Mouse (Mus musculus) cortical plate, adult 2 months (tissue): ENCODE measurements around the gene Pou5f1. TPM values are rescaled to one million over a fixed set of nuclear protein-coding genes. Genes with fewer than 3 reads are reported as not detected.

Source experiments
- H3K27ac ChIP-seq: fragments of 200-500 bp; 2 replicates; pipeline ENCODE4 v1.5.1; 2012; ENCODE audit warnings: low read length, control low read depth, inconsistent platforms; ENCODE audit not compliant: insufficient read depth
- H3K4me1 ChIP-seq: fragments of 200-500 bp; 2 replicates; pipeline ENCODE4 v1.6.1; 2011; ENCODE audit warnings: low read length; ENCODE audit not compliant: control insufficient read depth, insufficient read depth
- H3K4me3 ChIP-seq: fragments of 200-500 bp; 2 replicates; pipeline ENCODE4 v1.5.1; 2011; ENCODE audit warnings: mild to moderate bottlenecking, low read length, control low read depth; ENCODE audit not compliant: insufficient read depth
- CTCF ChIP-seq: fragments of 200-500 bp; IDR thresholded peaks from 2 replicates; pipeline ENCODE4 v1.5.1; 2011; ENCODE audit warnings: mild to moderate bottlenecking, control low read depth, low read length; ENCODE audit not compliant: insufficient read depth; ENCODE audit errors: extremely low read depth
- POLR2A ChIP-seq: fragments of 200-500 bp; IDR thresholded peaks from 2 replicates; pipeline ENCODE4 v1.6.1; 2011; ENCODE audit warnings: mild to moderate bottlenecking, low read length, control low read depth; ENCODE audit not compliant: insufficient read depth; ENCODE audit errors: extremely low read depth
- polyA plus RNA-seq: library from polyadenylated mRNA; depleted of rRNA; stranded (reverse); fragments of >200 nt; gene quantifications from 2 replicates; pipeline ENCODE4 v1.2.3, GENCODE M21; 2012

Gene Pou5f1
- polyA plus RNA-seq, 1 experiment: not detected

DNA sequence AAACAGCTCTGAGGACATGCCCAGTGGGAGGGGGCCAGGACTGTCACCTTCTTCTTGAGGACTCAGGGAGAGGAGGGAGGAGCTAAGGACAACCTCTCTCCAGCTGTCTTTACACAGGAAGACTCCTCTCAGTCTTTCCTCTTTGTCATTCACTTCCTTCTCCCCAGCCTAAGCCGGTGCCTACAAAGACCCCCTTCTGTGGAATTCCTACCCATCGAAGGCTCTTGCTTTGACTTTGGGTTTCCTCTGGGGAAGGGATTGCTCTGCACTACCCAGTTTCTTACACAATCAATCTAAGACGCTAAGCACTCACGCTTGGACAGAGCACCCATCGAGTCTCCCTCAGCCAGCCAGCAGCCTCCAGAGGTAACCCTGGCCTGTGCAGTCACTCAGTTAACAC lies 42.8 kb downstream of the Pou5f1 start:
- Histone ChIP-seq H3K4me1 (peaks cover 4% of the 10 kb centered on the region; the same call in 1 of the 2 replicates), H3K4me3 (no peak overlapping the region), H3K27ac (no peak overlapping the region)
- TF ChIP-seq CTCF (no peak), POLR2A (no peak)

DNA sequence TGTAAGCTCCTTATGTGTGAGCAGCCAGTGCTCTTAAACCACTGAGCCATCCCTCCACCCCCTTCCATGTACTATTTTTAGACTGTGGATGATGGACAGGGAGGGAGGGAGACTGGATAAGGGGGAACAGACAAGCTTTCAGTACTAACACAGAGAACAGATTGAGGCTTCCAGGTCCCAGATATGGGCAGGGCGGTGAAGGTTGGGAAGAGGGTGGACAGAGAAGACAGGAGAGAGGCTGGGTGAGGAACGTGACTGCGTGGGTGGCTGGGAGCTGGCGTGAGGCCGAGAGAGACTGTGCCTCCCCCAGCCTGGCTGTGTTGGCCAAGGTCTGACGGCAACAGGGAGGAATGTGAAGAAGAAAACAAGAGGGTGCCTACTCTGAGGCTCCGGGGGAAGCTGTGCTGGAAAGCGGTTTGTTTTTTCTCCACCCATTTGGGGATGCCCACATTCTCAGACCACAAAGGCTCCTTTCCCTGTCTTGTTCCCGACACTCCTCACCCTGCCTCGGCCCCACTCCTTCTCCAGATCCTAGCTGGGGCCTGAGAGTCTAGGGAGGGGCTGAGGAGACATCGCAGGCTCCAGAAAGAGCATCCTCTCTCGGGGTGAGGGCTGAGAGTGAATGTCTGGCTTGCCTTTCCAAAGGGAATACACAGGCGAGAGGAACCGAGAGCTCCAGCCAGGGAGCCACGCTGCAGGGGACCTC lies 43.8 kb downstream of the Pou5f1 start:
- H3K4me3 ChIP-seq: no peak overlapping the region

DNA sequence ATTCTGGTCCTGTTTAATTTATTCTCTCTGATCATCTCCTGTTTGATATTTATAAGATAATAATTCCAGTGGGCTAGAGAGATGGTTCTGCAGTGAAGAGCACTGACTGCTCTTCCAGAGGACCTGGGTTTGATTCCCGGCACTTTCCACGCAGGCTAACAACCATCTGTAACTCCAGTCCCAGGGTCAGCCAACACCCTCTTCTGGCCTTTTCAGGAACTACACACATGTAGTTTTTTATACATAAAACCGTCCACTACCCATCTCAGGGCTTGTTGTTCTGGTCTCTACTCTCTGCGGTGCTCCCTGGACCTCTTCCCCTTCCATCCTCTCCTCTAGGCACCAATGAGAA lies 44.3 kb downstream of the Pou5f1 start:
- Histone ChIP-seq H3K4me3 (no peak overlapping the region), H3K27ac (no peak overlapping the region), H3K4me1 (peaks cover 2% of the 10 kb centered on the region; the same call in 1 of the 2 replicates)
- TF ChIP-seq POLR2A (no peak), CTCF (no peak)

More for the DNA sequence above, 43.8 kb downstream of the Pou5f1 start:
- peaks cover 2% of the 10 kb centered on the region; the same call in 1 of the 2 replicates for H3K4me1 ChIP-seq
- TF ChIP-seq CTCF (no peak), POLR2A (peak; percentile 30; the same call in 1 of the 2 replicates)
- H3K27ac ChIP-seq: peak overlapping the region; percentile 51; the same call in 1 of the 2 replicates

DNA sequence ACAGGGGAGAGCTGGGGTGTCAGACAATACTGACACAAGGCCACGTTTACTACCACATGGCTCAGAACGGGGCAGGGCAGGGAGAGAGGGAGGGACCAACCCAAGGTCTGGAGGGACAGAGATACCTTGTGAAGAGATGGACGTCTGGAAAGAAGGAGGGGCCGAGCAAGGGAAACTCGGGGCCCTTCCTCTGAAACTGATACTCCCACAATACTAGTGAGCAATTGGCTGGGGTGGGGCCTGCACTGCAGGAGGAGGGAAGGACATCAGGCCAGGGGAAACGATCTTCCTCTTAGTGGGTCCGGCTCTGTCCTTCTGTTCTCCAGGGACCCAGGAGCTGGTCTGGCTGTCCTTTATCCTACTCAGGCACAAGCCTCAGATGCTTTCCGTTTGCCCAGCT lies 45.1 kb downstream of the Pou5f1 start:
- Histone ChIP-seq H3K4me3 (no peak overlapping the region), H3K4me1 (peaks cover 2% of the 10 kb centered on the region; the same call in 1 of the 2 replicates), H3K27ac (no peak overlapping the region)
- TF ChIP-seq CTCF (no peak), POLR2A (no peak)

DNA sequence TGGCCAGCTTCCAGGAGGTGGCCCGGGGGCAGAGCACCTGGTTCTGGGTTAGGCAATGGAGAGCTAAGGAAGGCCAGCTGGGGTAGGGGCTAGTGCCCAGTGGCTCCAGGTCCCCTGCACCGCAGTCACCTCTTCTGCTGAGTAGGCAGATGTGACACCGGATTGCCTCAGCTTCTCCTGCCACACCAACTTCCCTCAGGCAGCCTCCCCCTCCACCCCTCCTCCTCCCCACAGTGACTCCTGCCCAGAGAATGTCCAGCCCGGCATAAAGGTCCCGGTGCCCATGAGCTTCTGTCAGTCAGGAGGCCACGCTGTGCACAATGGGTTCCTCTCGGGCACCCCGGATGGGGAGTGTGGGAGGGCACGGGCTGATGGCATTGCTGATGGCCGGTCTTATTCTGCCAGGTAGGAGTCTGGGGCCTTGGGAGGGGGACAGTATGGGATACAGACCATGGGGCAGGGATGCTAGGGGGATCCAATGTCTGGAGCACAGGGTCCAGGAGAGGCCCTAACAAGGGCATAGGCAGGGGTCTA lies 46.1 kb downstream of the Pou5f1 start, which contains the start of gene Cdsn:
Gene Cdsn (plus strand): TSS at position 248 of the 534 bp plus-strand sequence.
- H3K27ac ChIP-seq: no peak within 1 kb of the TSS
- peaks cover 2% of the 10 kb centered on the region; the same call in 1 of the 2 replicates for H3K4me1 ChIP-seq
- no peak within 1 kb of the TSS for H3K4me3 ChIP-seq
- no peak for TF ChIP-seq CTCF
- TF ChIP-seq POLR2A: no peak

DNA sequence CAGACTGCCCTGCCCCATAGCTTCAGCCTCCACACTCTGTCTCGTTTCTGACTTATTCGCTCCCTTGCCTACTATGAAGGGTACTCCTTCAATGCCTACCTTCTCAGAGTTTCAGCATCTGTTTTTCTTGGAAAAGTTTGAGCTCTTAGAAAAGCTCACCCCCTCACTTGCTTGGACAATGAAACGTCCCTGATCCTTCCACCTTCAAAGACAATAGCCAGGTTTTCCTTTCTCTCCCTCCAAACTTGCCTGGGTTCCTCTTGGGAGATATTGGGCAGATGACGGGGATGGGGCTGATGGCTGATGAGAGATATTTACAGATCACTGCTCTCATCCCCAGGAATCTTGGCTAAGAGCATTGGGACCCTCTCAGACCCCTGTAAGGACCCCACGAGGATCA lies 48.5 kb downstream of the Pou5f1 start:
- no peak overlapping the region for H3K27ac ChIP-seq
- TF ChIP-seq CTCF (no peak), POLR2A (no peak)
- peaks cover 2% of the 10 kb centered on the region; the same call in 1 of the 2 replicates for H3K4me1 ChIP-seq
- no peak overlapping the region for H3K4me3 ChIP-seq

DNA sequence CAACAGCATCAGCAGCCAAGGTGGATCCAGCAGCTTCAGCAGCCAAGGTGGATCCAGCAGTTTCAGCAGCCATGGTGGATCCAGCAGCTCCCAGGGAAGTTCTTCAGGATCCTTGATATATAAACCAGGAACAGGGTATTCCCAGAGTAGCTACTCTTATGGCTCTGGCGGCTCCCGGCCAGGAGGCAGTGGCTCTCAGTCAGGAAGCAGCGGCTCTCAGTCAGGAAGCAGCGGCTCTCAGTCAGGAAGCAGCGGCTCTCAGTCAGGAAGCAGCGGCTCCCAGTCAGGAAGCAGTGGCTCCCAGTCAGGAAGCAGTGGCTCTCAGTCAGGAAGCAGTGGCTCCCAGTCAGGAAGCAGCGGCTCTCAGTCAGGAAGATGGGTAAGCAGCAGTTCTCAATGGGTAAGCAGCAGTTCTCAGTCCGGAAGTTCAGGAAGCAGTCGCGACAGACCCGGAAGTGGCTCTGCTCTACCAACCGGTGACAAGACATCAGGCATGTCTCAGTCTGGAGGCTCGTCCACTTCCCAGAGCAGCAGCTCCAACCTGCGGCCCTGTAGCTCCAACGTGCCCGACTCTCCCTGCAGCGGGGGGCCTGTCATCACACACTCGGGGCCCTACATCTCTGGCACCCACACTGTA lies 49.1 kb downstream of the Pou5f1 start:
- H3K4me1 ChIP-seq: peaks cover under 1% of the 10 kb centered on the region; the same call in 1 of the 2 replicates
- TF ChIP-seq CTCF (no peak), POLR2A (no peak)
- H3K27ac ChIP-seq: no peak overlapping the region
- H3K4me3 ChIP-seq: no peak overlapping the region

DNA sequence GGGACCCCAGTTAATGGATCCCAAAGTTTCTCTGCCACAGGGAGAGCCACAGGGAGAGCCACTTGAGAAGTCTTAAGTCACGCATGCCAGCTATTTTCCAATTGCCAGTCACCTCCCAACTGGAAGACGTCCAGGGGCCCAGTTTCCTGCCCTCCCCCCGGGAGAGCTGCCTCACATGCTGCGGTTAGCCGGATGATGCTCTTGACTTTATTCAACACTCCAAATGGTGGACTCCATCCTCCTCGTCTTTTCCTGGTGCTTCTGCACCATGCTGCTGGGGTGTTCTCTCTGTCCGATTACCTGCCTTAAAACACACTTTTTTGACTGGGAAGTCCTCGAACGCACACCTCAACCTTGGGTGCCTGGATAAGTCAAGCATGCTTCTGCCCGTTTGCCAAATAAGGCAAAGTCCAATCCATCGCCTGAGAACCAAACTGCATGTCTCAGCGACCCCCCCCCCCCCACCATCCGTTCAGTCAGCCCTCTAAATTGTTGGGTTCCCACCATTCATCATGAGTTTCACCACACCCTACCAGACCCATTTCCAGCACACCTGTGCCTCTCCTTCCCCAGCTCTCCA lies 50.5 kb downstream of the Pou5f1 start:
- no peak for TF ChIP-seq POLR2A

DNA sequence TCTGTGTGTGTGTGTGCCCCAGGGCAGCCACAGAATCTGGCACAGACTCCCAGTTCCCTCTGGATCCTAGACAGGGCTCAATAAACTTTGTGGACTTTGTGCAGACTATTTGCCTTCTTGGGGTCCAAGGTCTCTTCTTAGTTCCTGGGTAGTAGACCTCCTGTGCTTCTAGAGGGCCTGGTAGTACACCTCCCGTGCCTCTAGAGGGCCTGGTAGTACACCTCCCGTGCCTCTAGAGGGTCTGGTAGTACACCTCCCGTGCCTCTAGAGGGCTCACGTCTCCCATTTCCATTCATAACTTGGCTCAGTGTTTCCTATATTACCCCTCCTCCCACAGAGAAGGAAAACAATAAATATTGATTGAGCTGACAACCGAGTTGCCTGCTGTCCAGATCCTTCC lies 51.0 kb downstream of the Pou5f1 start:
- Histone ChIP-seq H3K27ac (no peak overlapping the region), H3K4me1 (no peaks in the 10 kb centered on the region), H3K4me3 (no peak overlapping the region)
- TF ChIP-seq CTCF: peak; percentile 79
- no peak for TF ChIP-seq POLR2A

More for the DNA sequence above, 50.5 kb downstream of the Pou5f1 start:
- Histone ChIP-seq H3K4me1 (no peaks in the 10 kb centered on the region), H3K27ac (no peak overlapping the region), H3K4me3 (no peak overlapping the region)
